Mouse (Mus musculus): ENCODE measurements around the gene Trpt1. TPM values are rescaled to one million over a fixed set of nuclear protein-coding genes. Genes with fewer than 3 reads are reported as not detected.

Trpt1 gene
- polyA plus RNA-seq, 1 experiment from 2014 or later: 9.5 TPM

- DNase-seq (ENCODE audit: low spot score): no peak
- peaks cover 38% of the 10 kb centered on the region for H3K4me1 ChIP-seq
- H3K4me3 ChIP-seq: peak overlapping the region; percentile 93; the same call in 1 of the 2 replicates
- no peaks in the 10 kb centered on the region for H3K9me3 ChIP-seq (replicated peaks)
- peaks cover 25% of the 10 kb centered on the region for H3K36me3 ChIP-seq
- 89% methylated on average over 2 of the region's 2 CpGs for WGBS
- peak overlapping the region; percentile 96; the same call in 1 of the 2 replicates for H3K27ac ChIP-seq (replicated peaks)
- no peaks in the 10 kb centered on the region for H3K27me3 ChIP-seq (ENCODE audit: low read depth, poor library complexity, severe bottlenecking)
These were observed 45.2 kb downstream of the Trpt1 start for GRCm38 (mm10) chr19:7041171-7041570.

- Histone ChIP-seq H3K4me1 (peaks cover 12% of the 10 kb centered on the region), H3K27ac (replicated peaks) (no peak overlapping the region), H3K27me3 (ENCODE audit: low read depth, poor library complexity, severe bottlenecking) (no peaks in the 10 kb centered on the region), H3K36me3 (no peaks in the 10 kb centered on the region), H3K9me3 (replicated peaks) (no peaks in the 10 kb centered on the region), H3K4me3 (no peak overlapping the region)
- DNase-seq (ENCODE audit: low spot score): no peak
- 77% methylated on average over 4 of the region's 4 CpGs for whole genome bisulfite sequencing
These were observed 48.3 kb downstream of the Trpt1 start for GRCm38 (mm10) chr19:7044279-7044678.

- Histone ChIP-seq H3K9me3 (replicated peaks) (no peaks in the 10 kb centered on the region), H3K36me3 (no peaks in the 10 kb centered on the region), H3K4me1 (peaks cover 8% of the 10 kb centered on the region), H3K27me3 (ENCODE audit: low read depth, poor library complexity, severe bottlenecking) (no peaks in the 10 kb centered on the region), H3K27ac (replicated peaks) (no peak overlapping the region), H3K4me3 (no peak overlapping the region)
- DNase-seq (ENCODE audit: low spot score): no peak
- WGBS: 64% methylated on average over 4 of the region's 4 CpGs
These were observed 48.8 kb downstream of the Trpt1 start for GRCm38 (mm10) chr19:7044706-7045105.

Other genes with a start within 250 kb of the Trpt1 start
- gene Rps6ka4, start 155.5 kb upstream of the Trpt1 start, polyA plus RNA-seq (2016; fragmentation: Nextera tagmentation; extraction: Ambion mirVana): 5.0 and 7.9 TPM in 2 replicates
- 0.33 and 0.57 TPM in 2 replicates for gene Ccdc88b, start 137.9 kb upstream of the Trpt1 start, polyA plus RNA-seq (2016; fragmentation: Nextera tagmentation; extraction: Ambion mirVana)
- gene Trmt112, start 86.4 kb upstream of the Trpt1 start, polyA plus RNA-seq (2016; fragmentation: Nextera tagmentation; extraction: Ambion mirVana): 150 and 156 TPM in 2 replicates
- gene Prdx5, start 86.0 kb upstream of the Trpt1 start, polyA plus RNA-seq (2016; fragmentation: Nextera tagmentation; extraction: Ambion mirVana): 169 and 180 TPM in 2 replicates
- 8.9 and 9.5 TPM in 2 replicates for gene Esrra, start 74.3 kb upstream of the Trpt1 start, polyA plus RNA-seq (2016; fragmentation: Nextera tagmentation; extraction: Ambion mirVana)
- 0.35 and 0.43 TPM in 2 replicates for gene Catsperz, start 70.8 kb upstream of the Trpt1 start, polyA plus RNA-seq (2016; fragmentation: Nextera tagmentation; extraction: Ambion mirVana)
- gene Kcnk4, start 61.6 kb upstream of the Trpt1 start, polyA plus RNA-seq (2016; fragmentation: Nextera tagmentation; extraction: Ambion mirVana): 0.11 TPM in 1 of 2 replicates, not detected in the other
- gene Bad, start 54.3 kb upstream of the Trpt1 start, polyA plus RNA-seq (2016; fragmentation: Nextera tagmentation; extraction: Ambion mirVana): 66.6 and 69.8 TPM in 2 replicates
- gene Gpr137, start 53.7 kb upstream of the Trpt1 start, polyA plus RNA-seq (2016; fragmentation: Nextera tagmentation; extraction: Ambion mirVana): 29.5 and 33.9 TPM in 2 replicates
- gene Ppp1r14b, start 21.2 kb upstream of the Trpt1 start, polyA plus RNA-seq (2016; fragmentation: Nextera tagmentation; extraction: Ambion mirVana): 90.8 and 116 TPM in 2 replicates
- gene Plcb3, start 19.7 kb upstream of the Trpt1 start, polyA plus RNA-seq (2016; fragmentation: Nextera tagmentation; extraction: Ambion mirVana): 22.4 and 23.7 TPM in 2 replicates
- gene Fkbp2, start 15.6 kb upstream of the Trpt1 start, polyA plus RNA-seq (2016; fragmentation: Nextera tagmentation; extraction: Ambion mirVana): 115 and 127 TPM in 2 replicates
- gene Vegfb, start 8.5 kb upstream of the Trpt1 start, polyA plus RNA-seq (2016; fragmentation: Nextera tagmentation; extraction: Ambion mirVana): 35.2 and 40.8 TPM in 2 replicates
- gene Dnajc4, start 3.6 kb upstream of the Trpt1 start, polyA plus RNA-seq (2016; fragmentation: Nextera tagmentation; extraction: Ambion mirVana): 20.8 and 23.1 TPM in 2 replicates
- 19.1 and 20.3 TPM in 2 replicates for gene Nudt22, start within 50 bp of the Trpt1 start, polyA plus RNA-seq (2016; fragmentation: Nextera tagmentation; extraction: Ambion mirVana)
- 8.5 and 10.3 TPM in 2 replicates for gene Fermt3, start 23.3 kb downstream of the Trpt1 start, polyA plus RNA-seq (2016; fragmentation: Nextera tagmentation; extraction: Ambion mirVana)
- 427 and 470 TPM in 2 replicates for gene Stip1, start 43.8 kb downstream of the Trpt1 start, polyA plus RNA-seq (2016; fragmentation: Nextera tagmentation; extraction: Ambion mirVana)
- 2.2 and 2.9 TPM in 2 replicates for gene Macrod1, start 60.7 kb downstream of the Trpt1 start, polyA plus RNA-seq (2016; fragmentation: Nextera tagmentation; extraction: Ambion mirVana)
- gene Flrt1, start 109.6 kb downstream of the Trpt1 start, polyA plus RNA-seq (2016; fragmentation: Nextera tagmentation; extraction: Ambion mirVana): 6.0 and 7.5 TPM in 2 replicates
- gene Otub1, start 210.2 kb downstream of the Trpt1 start, polyA plus RNA-seq (2016; fragmentation: Nextera tagmentation; extraction: Ambion mirVana): 274 and 293 TPM in 2 replicates
- gene Cox8a, start 221.5 kb downstream of the Trpt1 start, polyA plus RNA-seq (2016; fragmentation: Nextera tagmentation; extraction: Ambion mirVana): 895 and 900 TPM in 2 replicates
- gene Naa40, start 245.1 kb downstream of the Trpt1 start, polyA plus RNA-seq (2016; fragmentation: Nextera tagmentation; extraction: Ambion mirVana): 105 and 107 TPM in 2 replicates

All from midbrain, embryonic 10.5 days (tissue).